Mouse (Mus musculus) neural tube, embryonic 14.5 days (tissue): ENCODE measurements around the gene Dyrk4. TPM values are rescaled to one million over a fixed set of nuclear protein-coding genes. Genes with fewer than 3 reads are reported as not detected.

Experiments used
- ATAC-seq: fragments of 200-750 bp; cut with Nextera tagmentation; 2 replicates; pipeline ENCODE4 v1.8.0; 2017; ENCODE audit warnings: low read depth, mild to moderate bottlenecking, moderate TSS enrichment, moderate library complexity
- H3K27ac ChIP-seq: fragments of 300-500 bp; sonication (generic); 2 replicates; pipeline ENCODE4 v1.5.1; 2014; ENCODE audit warnings: low read depth, mild to moderate bottlenecking, control low read depth, low read length, moderate library complexity, mixed read lengths
- H3K27me3 ChIP-seq: fragments of 300-500 bp; sonication (generic); 2 replicates; pipeline ENCODE4 v1.6.1; 2014; ENCODE audit warnings: low read length; ENCODE audit not compliant: control insufficient read depth, insufficient read depth
- H3K36me3 ChIP-seq: fragments of 300-500 bp; sonication (generic); 2 replicates; pipeline ENCODE4 v1.6.1; 2014; ENCODE audit warnings: low read length, mixed read lengths; ENCODE audit not compliant: control insufficient read depth, insufficient read depth
- H3K4me1 ChIP-seq: fragments of 300-500 bp; sonication (generic); 2 replicates; pipeline ENCODE4 v1.6.1; 2014; ENCODE audit warnings: low read length; ENCODE audit not compliant: control insufficient read depth, insufficient read depth
- H3K4me2 ChIP-seq: fragments of 300-500 bp; sonication (generic); 2 replicates; pipeline ENCODE4 v1.6.1; 2014; ENCODE audit warnings: mild to moderate bottlenecking, low read depth, low read length, control low read depth
- H3K4me3 ChIP-seq: fragments of 300-500 bp; sonication (generic); 2 replicates; pipeline ENCODE4 v1.5.1; 2014; ENCODE audit warnings: low read depth, low read length, control low read depth, mixed read lengths
- H3K9ac ChIP-seq: fragments of 300-500 bp; sonication (generic); replicated peaks from 2 replicates; pipeline ENCODE4 v1.6.1; 2014; ENCODE audit warnings: low read depth, mild to moderate bottlenecking, control low read depth, low read length, mixed read lengths
- H3K9me3 ChIP-seq: fragments of 300-500 bp; sonication (generic); 2 replicates; pipeline ENCODE4 v1.6.1; 2016; ENCODE audit warnings: low read length; ENCODE audit not compliant: control insufficient read depth
- WGBS: fragments of 180-500 bp; shearing (Covaris S2); extraction: QIAGEN DNeasy Blood & Tissue Kit; methylation state at CpG from one replicate; pipeline ENCODE4 v1.1.7; 2014; 5-methylcytosine and 5-hydroxymethylcytosine counted together
- polyA plus RNA-seq: library from polyadenylated mRNA; unstranded; fragments of >200 nt; fragmentation: Nextera tagmentation; extraction: Ambion mirVana; gene quantifications from 2 replicates; pipeline ENCODE4 v1.2.1, GENCODE M21; 2014

Gene Dyrk4
- polyA plus RNA-seq, 1 experiment from 2014 or later = not detected

DNA sequence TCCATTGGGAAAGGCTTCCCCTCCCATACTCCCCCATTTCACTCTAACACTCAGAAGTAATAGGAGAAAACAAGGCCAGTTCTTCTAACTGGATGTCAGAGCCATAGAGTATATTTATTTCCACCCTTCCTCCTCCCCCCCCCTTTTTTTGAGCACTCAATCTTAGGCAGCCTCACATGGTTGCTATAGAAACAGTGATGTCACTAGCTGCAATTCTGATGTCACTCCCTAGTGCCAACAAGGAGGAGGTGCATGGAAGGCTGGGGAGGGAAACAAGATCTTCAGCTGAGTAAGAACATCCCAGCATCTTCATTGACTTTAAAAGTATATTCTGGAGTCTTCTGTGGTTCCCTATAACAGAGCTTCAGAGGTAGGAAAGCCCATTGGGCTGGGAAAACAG, 68.8 kb downstream of the Dyrk4 start, which contains the start of gene Akap3:
Gene Akap3, plus strand, starts transcription at position 218 of the 400 bp plus-strand sequence.
- H3K27me3 ChIP-seq = no peaks in the 10 kb centered on the region
- H3K9ac ChIP-seq = no peak within 1 kb of the TSS

DNA sequence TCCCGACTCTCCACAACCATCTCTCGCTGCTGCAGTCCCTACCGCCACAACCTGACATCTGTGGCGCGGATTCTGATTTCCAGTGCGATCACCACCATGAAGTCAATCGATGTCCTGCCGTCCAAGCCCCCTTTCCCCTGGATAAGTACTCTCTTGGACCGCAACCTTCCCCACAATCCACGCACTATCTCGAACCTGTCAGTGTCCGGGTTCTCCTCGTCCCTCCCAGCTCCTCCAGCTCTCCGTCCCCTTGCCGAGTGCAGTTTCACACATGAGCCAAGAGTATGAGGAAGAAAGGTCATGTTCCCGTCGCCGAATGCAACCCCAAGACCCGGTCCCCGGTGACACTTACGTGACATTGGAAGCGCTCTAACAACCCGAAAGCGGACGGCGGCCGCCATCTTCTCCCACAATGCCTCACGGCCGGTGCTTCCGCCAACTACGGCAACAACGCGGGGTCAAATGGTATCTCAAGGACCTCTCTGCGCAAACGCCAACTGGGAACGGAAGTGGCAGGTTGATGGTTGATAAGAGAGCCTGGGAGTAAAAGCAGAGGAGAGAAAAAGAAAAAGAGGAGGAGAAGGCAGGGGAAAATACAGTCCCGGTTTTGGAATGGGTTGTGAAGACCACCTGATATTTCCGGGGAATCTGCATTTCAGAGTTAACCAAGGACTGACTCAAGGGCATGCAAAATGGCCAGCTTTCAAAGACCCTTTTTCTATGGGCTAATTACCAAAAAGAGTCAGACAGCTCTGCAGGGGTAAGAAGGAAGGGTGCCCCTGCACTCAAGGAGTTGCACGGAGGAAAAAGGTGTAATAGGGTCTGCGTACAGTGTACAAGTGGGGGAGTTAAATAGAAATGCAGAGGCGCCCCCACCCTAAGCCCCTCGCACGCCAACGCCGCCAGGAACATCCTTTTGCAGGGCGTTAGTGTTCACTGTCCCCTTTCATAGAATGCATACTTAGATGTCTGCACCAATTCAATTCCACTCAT, 72.6 kb downstream of the Dyrk4 start, which contains the start of gene Ndufa9:
Gene Ndufa9, minus strand, starts transcription at position 425 of the 993 bp plus-strand sequence.
- peak; percentile 92 for ATAC-seq
- Histone ChIP-seq H3K27ac (peak within 1 kb of the TSS; percentile 60), H3K4me1 (peaks cover 10% of the 10 kb centered on the region), H3K4me2 (peak within 1 kb of the TSS; percentile 79), H3K27me3 (no peaks in the 10 kb centered on the region), H3K9ac (peak within 1 kb of the TSS; percentile 81), H3K4me3 (peak within 1 kb of the TSS; percentile 83), H3K9me3 (no peaks in the 10 kb centered on the region), H3K36me3 (peaks cover 4% of the 10 kb centered on the region; the same call in 1 of the 2 replicates)
- whole genome bisulfite sequencing = 6% methylated on average over 46 of the region's 46 CpGs

More for the DNA sequence above, 68.8 kb downstream of the Dyrk4 start, which contains the start of gene Akap3:
- H3K4me1 ChIP-seq = peaks cover 4% of the 10 kb centered on the region
- H3K4me3 ChIP-seq = no peak within 1 kb of the TSS
- H3K27ac ChIP-seq = no peak within 1 kb of the TSS
- no peak within 1 kb of the TSS for H3K4me2 ChIP-seq
- H3K36me3 ChIP-seq = no peaks in the 10 kb centered on the region
- no peaks in the 10 kb centered on the region for H3K9me3 ChIP-seq
- ATAC-seq = no peak

DNA sequence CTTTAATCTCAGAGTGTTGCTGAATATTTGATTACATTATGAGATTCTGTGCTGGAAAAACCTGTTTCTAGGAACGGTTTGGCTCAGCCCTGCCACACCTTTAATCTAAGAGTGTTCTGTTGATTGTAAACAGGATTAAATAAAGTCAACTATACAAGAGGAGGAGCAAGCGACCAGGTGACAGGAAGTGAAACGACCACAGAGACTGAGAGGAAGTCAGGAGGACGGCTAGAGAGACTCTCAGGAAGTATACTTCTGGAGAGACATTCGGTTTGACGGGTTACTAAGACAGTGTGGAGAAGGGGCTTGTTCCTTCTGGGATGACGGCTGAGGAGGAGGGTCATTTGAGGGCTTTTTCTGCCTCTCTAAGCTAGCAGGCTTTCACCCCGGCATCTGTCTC, 85.0 kb downstream of the Dyrk4 start:
- Histone ChIP-seq H3K4me2 (no peak overlapping the region), H3K4me3 (no peak overlapping the region), H3K4me1 (no peaks in the 10 kb centered on the region), H3K27me3 (no peaks in the 10 kb centered on the region), H3K36me3 (peaks cover 50% of the 10 kb centered on the region), H3K9ac (no peak overlapping the region), H3K9me3 (no peaks in the 10 kb centered on the region), H3K27ac (no peak overlapping the region)
- no peak for ATAC-seq
- WGBS = 89% methylated on average over 8 of the region's 8 CpGs

Other genes with a start within 250 kb of the Dyrk4 start
- gene Kcna6, start 181.2 kb downstream of the Dyrk4 start, polyA plus RNA-seq = 18.4 and 28.6 TPM in 2 replicates
- gene Ndufa9, start 72.7 kb downstream of the Dyrk4 start, polyA plus RNA-seq = 193 and 203 TPM in 2 replicates
- 0.14 and 0.27 TPM in 2 replicates for gene Akap3, start 68.7 kb downstream of the Dyrk4 start, polyA plus RNA-seq
- gene Rad51ap1, start 17.7 kb upstream of the Dyrk4 start, polyA plus RNA-seq = 10.2 and 12.6 TPM in 2 replicates
- 35.2 and 37.3 TPM in 2 replicates for gene D6Wsu163e, start 18.1 kb upstream of the Dyrk4 start, polyA plus RNA-seq
- gene Fgf6, start 93.7 kb upstream of the Dyrk4 start, polyA plus RNA-seq = not detected in 2 replicates
- gene Fgf23, start 151.1 kb upstream of the Dyrk4 start, polyA plus RNA-seq = 0.11 TPM in 1 of 2 replicates, not detected in the other
- gene Tigar, start 187.7 kb upstream of the Dyrk4 start, polyA plus RNA-seq = 4.2 and 6.7 TPM in 2 replicates
- 78.2 and 110 TPM in 2 replicates for gene Ccnd2, start 230.4 kb upstream of the Dyrk4 start, polyA plus RNA-seq